13 mouse cellular contexts compared by ENCODE assay signal in the genomic region with DNA sequence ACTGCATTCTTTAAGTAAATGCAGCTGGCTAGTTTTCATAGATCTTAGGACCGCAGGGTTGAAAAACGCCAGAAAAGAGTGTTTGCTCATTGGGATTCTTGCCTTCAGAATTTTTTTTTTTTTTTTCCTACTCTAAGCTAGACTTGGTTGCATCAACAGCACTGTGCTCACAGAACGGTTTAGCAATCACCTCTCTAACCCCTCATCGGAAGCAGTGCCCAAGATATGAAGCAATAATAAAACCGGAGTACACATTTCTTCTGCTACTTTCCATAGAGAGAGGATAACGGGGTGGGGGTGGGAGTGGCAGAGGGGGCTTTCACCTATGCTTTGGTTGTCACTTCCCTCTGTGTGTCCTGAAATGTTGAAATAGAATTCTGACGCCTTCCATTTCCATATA. TPM values are rescaled to one million over a fixed set of nuclear protein-coding genes. Genes with fewer than 3 reads are reported as not detected.
A peak's percentile ranks its signal among the peaks of the same experiment; 100 is the strongest.
DNase-seq lines count a peak whose midpoint lies in the region; ATAC-seq and TF ChIP-seq lines count a peak whose summit lies in the region.
"Had no signal": no experiment of that assay in that cellular context is flagged by ENCODE, and none has a peak within 500 bp of the region (broad histone marks: within the 10 kb centered on the region; RNA-seq: fewer than 3 reads in every experiment).

No protein-coding gene starts in this region.

- no peak overlapping the region for H3K27ac ChIP-seq in hindbrain, embryonic 14.5 days
- no peak overlapping the region for H3K27ac ChIP-seq in hindbrain, embryonic 13.5 days
- H3K27ac ChIP-seq in midbrain, postnatal 0 days (ENCODE audit: low read depth, low read length): no peak overlapping the region
- no peak overlapping the region for H3K27ac ChIP-seq in midbrain, embryonic 10.5 days (replicated peaks)
- H3K27ac ChIP-seq in intestine, postnatal 0 days (ENCODE audit: low read depth, low read length): no peak overlapping the region
- no peak overlapping the region for H3K27ac ChIP-seq in stomach, embryonic 16.5 days (ENCODE audit: low read length)
- H3K27ac ChIP-seq in forebrain, embryonic 14.5 days (ENCODE audit: low read depth, low read length): no peak overlapping the region
- H3K27ac ChIP-seq: left cerebral cortex, adult 2 months had no signal

- peak overlapping the region; percentile 15; the same call in 1 of the 2 replicates for H3K4me2 ChIP-seq in hindbrain, embryonic 14.5 days (replicated peaks)
- H3K4me2 ChIP-seq in hindbrain, embryonic 13.5 days: no peak overlapping the region
- H3K4me2 ChIP-seq in midbrain, postnatal 0 days (ENCODE audit: low read depth, low read length, poor library complexity, severe bottlenecking): 0 out of 2 replicates have a peak overlapping the region, but pooled peaks have one; percentile 6
- peak overlapping the region; percentile 24; the same call in 1 of the 2 replicates for H3K4me2 ChIP-seq in intestine, postnatal 0 days (replicated peaks; ENCODE audit: low read depth)
- H3K4me2 ChIP-seq in stomach, embryonic 16.5 days (ENCODE audit: low read depth, low read length): peak overlapping the region; percentile 32
- no peak overlapping the region for H3K4me2 ChIP-seq in forebrain, embryonic 14.5 days (ENCODE audit: low read length)

- no peaks in the 10 kb centered on the region for H3K9me3 ChIP-seq in hindbrain, embryonic 14.5 days (ENCODE audit: control insufficient read depth, low read length)
- H3K9me3 ChIP-seq in hindbrain, embryonic 13.5 days: no peaks in the 10 kb centered on the region
- H3K9me3 ChIP-seq in midbrain, postnatal 0 days (ENCODE audit: low read length): no peaks in the 10 kb centered on the region
- no peaks in the 10 kb centered on the region for H3K9me3 ChIP-seq in midbrain, embryonic 10.5 days (replicated peaks)
- H3K9me3 ChIP-seq in intestine, postnatal 0 days (ENCODE audit: control insufficient read depth): no peaks in the 10 kb centered on the region
- no peaks in the 10 kb centered on the region for H3K9me3 ChIP-seq in stomach, embryonic 16.5 days (replicated peaks; ENCODE audit: control insufficient read depth, low read length)
- H3K9me3 ChIP-seq in forebrain, embryonic 14.5 days (replicated peaks; ENCODE audit: control insufficient read depth, low read length): no peaks in the 10 kb centered on the region

- no peak for TF ChIP-seq CTCF in midbrain, postnatal 0 days (IDR thresholded peaks at IDR 0.05)
- no peak for TF ChIP-seq CTCF in intestine, postnatal 0 days (IDR thresholded peaks at IDR 0.05; ENCODE audit: low read depth)

- H3K27me3 ChIP-seq in hindbrain, embryonic 14.5 days (ENCODE audit: control insufficient read depth, insufficient read depth, low read length): no peaks in the 10 kb centered on the region
- no peaks in the 10 kb centered on the region for H3K27me3 ChIP-seq in hindbrain, embryonic 13.5 days
- H3K27me3 ChIP-seq in midbrain, postnatal 0 days (ENCODE audit: insufficient read depth, low read length): no peaks in the 10 kb centered on the region
- no peaks in the 10 kb centered on the region for H3K27me3 ChIP-seq in midbrain, embryonic 10.5 days (ENCODE audit: low read depth, poor library complexity, severe bottlenecking)
- H3K27me3 ChIP-seq in intestine, postnatal 0 days (replicated peaks; ENCODE audit: control insufficient read depth, insufficient read depth, low read length): no peaks in the 10 kb centered on the region
- H3K27me3 ChIP-seq in stomach, embryonic 16.5 days (ENCODE audit: control insufficient read depth, insufficient read depth, low read length): no peaks in the 10 kb centered on the region
- H3K27me3 ChIP-seq in forebrain, embryonic 14.5 days (replicated peaks; ENCODE audit: control insufficient read depth, insufficient read depth, low read length): no peaks in the 10 kb centered on the region
- H3K27me3 ChIP-seq: CH12.LX had no signal

- no peaks in the 10 kb centered on the region for H3K36me3 ChIP-seq in hindbrain, embryonic 14.5 days (replicated peaks; ENCODE audit: control insufficient read depth, insufficient read depth)
- no peaks in the 10 kb centered on the region for H3K36me3 ChIP-seq in hindbrain, embryonic 13.5 days
- H3K36me3 ChIP-seq in midbrain, postnatal 0 days (ENCODE audit: insufficient read depth, low read length): no peaks in the 10 kb centered on the region
- no peaks in the 10 kb centered on the region for H3K36me3 ChIP-seq in midbrain, embryonic 10.5 days
- no peaks in the 10 kb centered on the region for H3K36me3 ChIP-seq in intestine, postnatal 0 days (ENCODE audit: control insufficient read depth, insufficient read depth)
- H3K36me3 ChIP-seq in stomach, embryonic 16.5 days (ENCODE audit: control insufficient read depth, insufficient read depth, low read length): no peaks in the 10 kb centered on the region
- H3K36me3 ChIP-seq in forebrain, embryonic 14.5 days (ENCODE audit: control insufficient read depth, insufficient read depth, low read length): no peaks in the 10 kb centered on the region

- 72% methylated on average over 7 of the region's 7 CpGs for WGBS in hindbrain, embryonic 14.5 days
- WGBS in hindbrain, embryonic 13.5 days: 73% methylated on average over 7 of the region's 7 CpGs
- 63% methylated on average over 7 of the region's 7 CpGs for WGBS in midbrain, postnatal 0 days
- 71% methylated on average over 7 of the region's 7 CpGs for WGBS in midbrain, embryonic 10.5 days
- WGBS in intestine, postnatal 0 days: 35% methylated on average over 7 of the region's 7 CpGs
- 50% methylated on average over 7 of the region's 7 CpGs for WGBS in stomach, embryonic 16.5 days
- 63% methylated on average over 7 of the region's 7 CpGs for WGBS in forebrain, embryonic 14.5 days

- no peak for DNase-seq in hindbrain, embryonic 14.5 days (ENCODE audit: low spot score)
- DNase-seq in midbrain, postnatal 0 days (ENCODE audit: low spot score): no peak
- DNase-seq in midbrain, embryonic 10.5 days (ENCODE audit: low spot score): no peak
- DNase-seq in forebrain, embryonic 14.5 days (ENCODE audit: low spot score): no peak
- DNase-seq: cerebellum, adult 2 months; kidney, postnatal 14 days; thymus, postnatal 36 days had no signal

- no peak overlapping the region for H3K9ac ChIP-seq in hindbrain, embryonic 14.5 days
- H3K9ac ChIP-seq in hindbrain, embryonic 13.5 days: no peak overlapping the region
- H3K9ac ChIP-seq in midbrain, postnatal 0 days (replicated peaks; ENCODE audit: low read length, poor library complexity, severe bottlenecking): no peak overlapping the region
- H3K9ac ChIP-seq in intestine, postnatal 0 days (ENCODE audit: low read depth, low read length): no peak overlapping the region
- H3K9ac ChIP-seq in stomach, embryonic 16.5 days (ENCODE audit: low read length): no peak overlapping the region
- H3K9ac ChIP-seq in forebrain, embryonic 14.5 days (ENCODE audit: low read length): no peak overlapping the region

- ATAC-seq in hindbrain, embryonic 14.5 days (ENCODE audit: low FRiP score): no peak
- no peak for ATAC-seq in hindbrain, embryonic 13.5 days (ENCODE audit: low FRiP score)
- ATAC-seq in midbrain, postnatal 0 days (ENCODE audit: low FRiP score): no peak
- no peak for ATAC-seq in intestine, postnatal 0 days
- no peak for ATAC-seq in stomach, embryonic 16.5 days (ENCODE audit: insufficient read depth, low FRiP score)
- no peak for ATAC-seq in forebrain, embryonic 14.5 days

- H3K4me1 ChIP-seq in hindbrain, embryonic 14.5 days (replicated peaks; ENCODE audit: control insufficient read depth, insufficient read depth, low read length): no peaks in the 10 kb centered on the region
- H3K4me1 ChIP-seq in hindbrain, embryonic 13.5 days (replicated peaks): 0 out of 2 replicates have a peak, but pooled peaks cover 3% of the 10 kb centered on the region
- no peaks in the 10 kb centered on the region for H3K4me1 ChIP-seq in midbrain, postnatal 0 days (ENCODE audit: insufficient read depth, low read length)
- H3K4me1 ChIP-seq in midbrain, embryonic 10.5 days: no peaks in the 10 kb centered on the region
- no peaks in the 10 kb centered on the region for H3K4me1 ChIP-seq in intestine, postnatal 0 days (replicated peaks; ENCODE audit: control insufficient read depth, insufficient read depth, low read length)
- H3K4me1 ChIP-seq in stomach, embryonic 16.5 days (ENCODE audit: control insufficient read depth, insufficient read depth, low read length): no peaks in the 10 kb centered on the region; the same call in 1 of the 2 replicates
- H3K4me1 ChIP-seq in forebrain, embryonic 14.5 days (ENCODE audit: control insufficient read depth, insufficient read depth, low read length): no peaks in the 10 kb centered on the region

- no peak overlapping the region; the same call in 1 of the 2 replicates for H3K4me3 ChIP-seq in hindbrain, embryonic 14.5 days (replicated peaks; ENCODE audit: low read length)
- H3K4me3 ChIP-seq in hindbrain, embryonic 13.5 days: no peak overlapping the region
- no peak overlapping the region for H3K4me3 ChIP-seq in midbrain, postnatal 0 days (ENCODE audit: low read depth, low read length)
- no peak overlapping the region for H3K4me3 ChIP-seq in midbrain, embryonic 10.5 days
- H3K4me3 ChIP-seq in intestine, postnatal 0 days (ENCODE audit: low read depth, low read length): no peak overlapping the region
- no peak overlapping the region for H3K4me3 ChIP-seq in stomach, embryonic 16.5 days (replicated peaks; ENCODE audit: low read length)
- no peak overlapping the region for H3K4me3 ChIP-seq in forebrain, embryonic 14.5 days (ENCODE audit: low read depth, low read length)
- H3K4me3 ChIP-seq: left cerebral cortex, adult 2 months had no signal

RNA-seq across cellular contexts. Expression of a gene that starts 5.7 kb away (rescaled TPM):
- polyA plus RNA-seq in hindbrain, embryonic 14.5 days (2014; fragmentation: Nextera tagmentation; extraction: Ambion mirVana): not detected in 2 replicates
- not detected in 2 replicates for polyA plus RNA-seq in hindbrain, embryonic 13.5 days (2015; fragmentation: Nextera tagmentation; extraction: Ambion mirVana)
- not detected in 2 replicates for total RNA-seq in midbrain, postnatal 0 days (2014; rRNA removed)
- not detected in 2 replicates for polyA plus RNA-seq in midbrain, postnatal 0 days (2015; fragmentation: Nextera tagmentation; extraction: Ambion mirVana)
- not detected in 2 replicates for polyA plus RNA-seq in midbrain, embryonic 10.5 days (2016; fragmentation: Nextera tagmentation; extraction: Ambion mirVana)
- not detected in 2 replicates for polyA plus RNA-seq in intestine, postnatal 0 days (2015; fragmentation: Nextera tagmentation; extraction: Ambion mirVana)
- not detected in 2 replicates for polyA plus RNA-seq in stomach, embryonic 16.5 days (2015; fragmentation: Nextera tagmentation; extraction: Ambion mirVana)
- not detected in 2 replicates for polyA plus RNA-seq in forebrain, embryonic 14.5 days (2014; fragmentation: Nextera tagmentation; extraction: Ambion mirVana)
- total RNA-seq: CH12.LX; left cerebral cortex, adult 2 months had no signal
- polyA plus RNA-seq: cerebellum, adult 2 months; gonadal fat pad, adult 2 months had no signal

RNA-seq across cellular contexts. Expression of a gene that starts 14.0 kb away (rescaled TPM):
- polyA plus RNA-seq in hindbrain, embryonic 14.5 days (2014; fragmentation: Nextera tagmentation; extraction: Ambion mirVana): 2.9 and 4.1 TPM in 2 replicates
- polyA plus RNA-seq in hindbrain, embryonic 13.5 days (2015; fragmentation: Nextera tagmentation; extraction: Ambion mirVana): 1.2 and 1.4 TPM in 2 replicates
- 1.0 TPM in 2 replicates for total RNA-seq in midbrain, postnatal 0 days (2014; rRNA removed)
- 0.44 and 0.63 TPM in 2 replicates for polyA plus RNA-seq in midbrain, postnatal 0 days (2015; fragmentation: Nextera tagmentation; extraction: Ambion mirVana)
- polyA plus RNA-seq in midbrain, embryonic 10.5 days (2016; fragmentation: Nextera tagmentation; extraction: Ambion mirVana): 0.05 TPM in 1 of 2 replicates, not detected in the other
- 0.33 and 0.55 TPM in 2 replicates for polyA plus RNA-seq in intestine, postnatal 0 days (2015; fragmentation: Nextera tagmentation; extraction: Ambion mirVana)
- polyA plus RNA-seq in stomach, embryonic 16.5 days (2015; fragmentation: Nextera tagmentation; extraction: Ambion mirVana): 0.36 and 1.2 TPM in 2 replicates
- polyA plus RNA-seq in forebrain, embryonic 14.5 days (2014; fragmentation: Nextera tagmentation; extraction: Ambion mirVana): 0.41 and 0.61 TPM in 2 replicates

RNA-seq across cellular contexts. Expression of a gene that starts 33.6 kb away (rescaled TPM):
- polyA plus RNA-seq in hindbrain, embryonic 14.5 days (2014; fragmentation: Nextera tagmentation; extraction: Ambion mirVana): 19.7 and 23.4 TPM in 2 replicates
- polyA plus RNA-seq in hindbrain, embryonic 13.5 days (2015; fragmentation: Nextera tagmentation; extraction: Ambion mirVana): 19.2 and 20.6 TPM in 2 replicates
- 12.8 and 14.1 TPM in 2 replicates for total RNA-seq in midbrain, postnatal 0 days (2014; rRNA removed)
- polyA plus RNA-seq in midbrain, postnatal 0 days (2015; fragmentation: Nextera tagmentation; extraction: Ambion mirVana): 25.5 and 29.1 TPM in 2 replicates
- 11.9 and 15.2 TPM in 2 replicates for polyA plus RNA-seq in midbrain, embryonic 10.5 days (2016; fragmentation: Nextera tagmentation; extraction: Ambion mirVana)
- 5.3 and 6.4 TPM in 2 replicates for polyA plus RNA-seq in intestine, postnatal 0 days (2015; fragmentation: Nextera tagmentation; extraction: Ambion mirVana)
- polyA plus RNA-seq in stomach, embryonic 16.5 days (2015; fragmentation: Nextera tagmentation; extraction: Ambion mirVana): 9.4 and 9.7 TPM in 2 replicates
- 9.8 and 11.2 TPM in 2 replicates for polyA plus RNA-seq in forebrain, embryonic 14.5 days (2014; fragmentation: Nextera tagmentation; extraction: Ambion mirVana)

RNA-seq across cellular contexts. Expression of a gene that starts 34.3 kb away (rescaled TPM):
- polyA plus RNA-seq in hindbrain, embryonic 14.5 days (2014; fragmentation: Nextera tagmentation; extraction: Ambion mirVana): 5.7 and 6.8 TPM in 2 replicates
- 4.8 and 5.8 TPM in 2 replicates for polyA plus RNA-seq in hindbrain, embryonic 13.5 days (2015; fragmentation: Nextera tagmentation; extraction: Ambion mirVana)
- total RNA-seq in midbrain, postnatal 0 days (2014; rRNA removed): 23.3 and 23.7 TPM in 2 replicates
- 2.6 and 3.5 TPM in 2 replicates for polyA plus RNA-seq in midbrain, postnatal 0 days (2015; fragmentation: Nextera tagmentation; extraction: Ambion mirVana)
- 4.9 and 6.2 TPM in 2 replicates for polyA plus RNA-seq in midbrain, embryonic 10.5 days (2016; fragmentation: Nextera tagmentation; extraction: Ambion mirVana)
- 3.9 and 5.2 TPM in 2 replicates for polyA plus RNA-seq in intestine, postnatal 0 days (2015; fragmentation: Nextera tagmentation; extraction: Ambion mirVana)
- 3.3 and 4.5 TPM in 2 replicates for polyA plus RNA-seq in stomach, embryonic 16.5 days (2015; fragmentation: Nextera tagmentation; extraction: Ambion mirVana)
- 5.6 and 6.2 TPM in 2 replicates for polyA plus RNA-seq in forebrain, embryonic 14.5 days (2014; fragmentation: Nextera tagmentation; extraction: Ambion mirVana)

Comparison
In these comparisons a context has a peak if more than half of its experiments do, and no peak if none do; other contexts are left out.
1. H3K4me2 ChIP-seq: peak in hindbrain, embryonic 14.5 days (single experiment), midbrain, postnatal 0 days (single experiment), intestine, postnatal 0 days (single experiment) and stomach, embryonic 16.5 days (single experiment); none in hindbrain, embryonic 13.5 days (single experiment) and forebrain, embryonic 14.5 days (single experiment).